Mouse (Mus musculus) kidney, postnatal 10 days (tissue): ENCODE measurements at regions not wholly inside any gene's neighbourhood (a gene's known extent, or its start where the extent isn't known, plus 50 kb on each side); places are given as distances from the start of the nearest gene placed in this dataset.

Experiments
- DNase-seq: peaks from one replicate; pipeline ENCODE4 v3.0.0; 2021; ENCODE audit warnings: mixed read lengths

- DNase-seq: peak; percentile 41
Observed at GRCm38 (mm10) chr3:39249224-39249892, 362.6 kb downstream of the Fat4 start.

- no peak for DNase-seq
Observed at GRCm38 (mm10) chr3:39253076-39253475, 366.3 kb downstream of the Fat4 start.

- DNase-seq: no peak
Observed at GRCm38 (mm10) chr3:39264671-39265430, 378.1 kb downstream of the Fat4 start.

- no peak for DNase-seq
Observed at GRCm38 (mm10) chr3:39265606-39266005, 378.9 kb downstream of the Fat4 start.

GRCm38 (mm10) chr3:39269388-39269787 is 382.6 kb downstream of the Fat4 start:
- DNase-seq: no peak

GRCm38 (mm10) chr3:39272616-39273015 is 385.9 kb downstream of the Fat4 start:
- no peak for DNase-seq

GRCm38 (mm10) chr3:39276897-39277296 is 390.2 kb downstream of the Fat4 start:
- no peak for DNase-seq

- DNase-seq: no peak
Observed at GRCm38 (mm10) chr3:39277310-39277709, 390.6 kb downstream of the Fat4 start.

- DNase-seq: no peak
Observed at GRCm38 (mm10) chr3:39295255-39295654, 408.5 kb downstream of the Fat4 start.

GRCm38 (mm10) chr3:39296257-39296656 is 409.5 kb downstream of the Fat4 start:
- no peak for DNase-seq

- DNase-seq: no peak
Observed at GRCm38 (mm10) chr3:39309487-39309886, 422.7 kb downstream of the Fat4 start.

- no peak for DNase-seq
Observed at GRCm38 (mm10) chr3:39313563-39313962, 426.8 kb downstream of the Fat4 start.

GRCm38 (mm10) chr3:39320851-39321250 is 434.1 kb downstream of the Fat4 start:
- DNase-seq: no peak

- DNase-seq: no peak
Observed at GRCm38 (mm10) chr3:39322225-39322624, 435.5 kb downstream of the Fat4 start.

- DNase-seq: no peak
Observed at GRCm38 (mm10) chr3:39335612-39336230, 449.0 kb downstream of the Fat4 start.

GRCm38 (mm10) chr3:39341161-39341687 is 454.5 kb downstream of the Fat4 start:
- no peak for DNase-seq

- DNase-seq: no peak
Observed at GRCm38 (mm10) chr3:39344078-39344477, 457.3 kb downstream of the Fat4 start.

- DNase-seq: no peak
Observed at GRCm38 (mm10) chr3:39347578-39347977, 460.8 kb downstream of the Fat4 start.

- DNase-seq: no peak
Observed at GRCm38 (mm10) chr3:39357012-39357411, 470.3 kb downstream of the Fat4 start.

- no peak for DNase-seq
Observed at GRCm38 (mm10) chr3:39360278-39360677, 473.5 kb downstream of the Fat4 start.

GRCm38 (mm10) chr3:39370926-39371325 is 484.2 kb downstream of the Fat4 start:
- no peak for DNase-seq

- no peak for DNase-seq
Observed at GRCm38 (mm10) chr3:39372426-39372950, 485.7 kb downstream of the Fat4 start.

- no peak for DNase-seq
Observed at GRCm38 (mm10) chr3:39375465-39375864, 488.7 kb downstream of the Fat4 start.
